Mouse (Mus musculus) heart, adult 2 months (tissue): ENCODE results near the gene Cyth4.

ENCODE experiments used
- CTCF ChIP-seq: fragments of 200-600 bp; IDR thresholded peaks from 2 replicates; pipeline ENCODE4 v1.8.1; 2022; ENCODE audit warnings: antibody characterized with exemption, mild to moderate bottlenecking, moderate library complexity
- EP300 ChIP-seq: fragments of 200-500 bp; IDR thresholded peaks from 2 replicates; pipeline ENCODE4 v1.6.1; 2011; ENCODE audit warnings: low read depth, low read length, control low read depth; ENCODE audit not compliant: insufficient read depth

GRCm38 (mm10) chr15:78583352-78583751, 13.5 kb upstream of the Cyth4 start:
- no peak for TF ChIP-seq CTCF
- no peak for TF ChIP-seq EP300
